Mouse (Mus musculus): ENCODE data around the gene Serpinb13.

The Serpinb13 gene

GRCm38 (mm10) chr1:106980684-106981083, at the start of gene Serpinb13:
Serpinb13 (plus strand) TSS chr1:106980984.
- TF ChIP-seq GATA4 (IDR thresholded peaks at IDR 0.05; ENCODE audit: insufficient replicate concordance, low read length) = no peak

GRCm38 (mm10) chr1:106931954-106932353, 48.8 kb upstream of the Serpinb13 start:
- TF ChIP-seq GATA4 (IDR thresholded peaks at IDR 0.05; ENCODE audit: insufficient replicate concordance, low read length) = no peak

GRCm38 (mm10) chr1:106933658-106934057, 47.1 kb upstream of the Serpinb13 start:
- no peak for TF ChIP-seq GATA4 (IDR thresholded peaks at IDR 0.05; ENCODE audit: insufficient replicate concordance, low read length)

- no peak for TF ChIP-seq GATA4 (IDR thresholded peaks at IDR 0.05; ENCODE audit: insufficient replicate concordance, low read length)
Measured at GRCm38 (mm10) chr1:106934265-106934664, 46.5 kb upstream of the Serpinb13 start, which contains the start of gene Serpinb12. Serpinb12 (plus strand) TSS chr1:106934449.

GRCm38 (mm10) chr1:106947217-106947616, 33.6 kb upstream of the Serpinb13 start:
- no peak for TF ChIP-seq GATA4 (IDR thresholded peaks at IDR 0.05; ENCODE audit: insufficient replicate concordance, low read length)

- no peak for TF ChIP-seq GATA4 (IDR thresholded peaks at IDR 0.05; ENCODE audit: insufficient replicate concordance, low read length)
Measured at GRCm38 (mm10) chr1:106959981-106960380, 20.8 kb upstream of the Serpinb13 start.

GRCm38 (mm10) chr1:106961023-106961422, 19.8 kb upstream of the Serpinb13 start:
- TF ChIP-seq GATA4 (IDR thresholded peaks at IDR 0.05; ENCODE audit: insufficient replicate concordance, low read length) = no peak

- no peak for TF ChIP-seq GATA4 (IDR thresholded peaks at IDR 0.05; ENCODE audit: insufficient replicate concordance, low read length)
Measured at GRCm38 (mm10) chr1:106983092-106983491, 2.3 kb downstream of the Serpinb13 start.

- no peak for TF ChIP-seq GATA4 (IDR thresholded peaks at IDR 0.05; ENCODE audit: insufficient replicate concordance, low read length)
Measured at GRCm38 (mm10) chr1:106983865-106984264, 3.1 kb downstream of the Serpinb13 start.

- TF ChIP-seq GATA4 (IDR thresholded peaks at IDR 0.05; ENCODE audit: insufficient replicate concordance, low read length) = no peak
Measured at GRCm38 (mm10) chr1:107000424-107000823, 19.6 kb downstream of the Serpinb13 start.

- no peak for TF ChIP-seq GATA4 (IDR thresholded peaks at IDR 0.05; ENCODE audit: insufficient replicate concordance, low read length)
Measured at GRCm38 (mm10) chr1:107001754-107002153, 21.0 kb downstream of the Serpinb13 start.

- no peak for TF ChIP-seq GATA4 (IDR thresholded peaks at IDR 0.05; ENCODE audit: insufficient replicate concordance, low read length)
Measured at GRCm38 (mm10) chr1:107006316-107006715, 25.5 kb downstream of the Serpinb13 start.

GRCm38 (mm10) chr1:107014530-107014929, 33.7 kb downstream of the Serpinb13 start:
- TF ChIP-seq GATA4 (IDR thresholded peaks at IDR 0.05; ENCODE audit: insufficient replicate concordance, low read length) = no peak

GRCm38 (mm10) chr1:107015210-107015609, 34.4 kb downstream of the Serpinb13 start:
- TF ChIP-seq GATA4 (IDR thresholded peaks at IDR 0.05; ENCODE audit: insufficient replicate concordance, low read length) = no peak

GRCm38 (mm10) chr1:107025886-107026285, 45.1 kb downstream of the Serpinb13 start:
- TF ChIP-seq GATA4 (IDR thresholded peaks at IDR 0.05; ENCODE audit: insufficient replicate concordance, low read length) = no peak
